ENCODE assay signal across 8 mouse cellular contexts in the genomic region with DNA sequence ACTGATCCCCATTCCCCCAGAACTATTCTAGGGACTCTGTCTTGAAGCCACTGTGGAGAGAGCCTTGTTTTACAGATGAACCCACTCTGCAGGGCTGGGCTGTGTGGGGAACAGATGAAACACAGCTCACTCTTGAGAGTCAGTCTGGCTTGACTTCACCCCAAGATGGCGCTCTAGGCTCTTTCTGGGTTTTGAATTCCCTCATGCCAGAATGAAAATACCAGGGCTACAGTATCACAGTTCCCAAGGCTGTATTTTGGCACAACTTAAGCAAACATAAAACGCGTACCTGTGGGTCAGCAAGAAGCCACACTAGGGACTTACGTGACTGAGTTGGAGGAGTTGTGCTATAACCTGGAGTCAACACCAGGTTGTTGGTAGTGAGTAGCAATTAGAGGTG. TPM values are rescaled to one million over a fixed set of nuclear protein-coding genes. Genes with fewer than 3 reads are reported as not detected.
DNase-seq lines count a peak whose midpoint lies in the region; ATAC-seq lines count a peak whose summit lies in the region.

No protein-coding gene starts in this region.

- WGBS in midbrain, embryonic 14.5 days: 38% methylated on average over 4 of the region's 4 CpGs
- WGBS in midbrain, embryonic 15.5 days: 44% methylated on average over 4 of the region's 4 CpGs

- no peaks in the 10 kb centered on the region for H3K27me3 ChIP-seq in midbrain, embryonic 14.5 days (ENCODE audit: control insufficient read depth, insufficient read depth, low read length)
- H3K27me3 ChIP-seq in midbrain, embryonic 15.5 days (replicated peaks): no peaks in the 10 kb centered on the region

- H3K36me3 ChIP-seq in midbrain, embryonic 14.5 days (ENCODE audit: control insufficient read depth, insufficient read depth, low read length): 0 out of 2 replicates have a peak, but pooled peaks cover 3% of the 10 kb centered on the region
- H3K36me3 ChIP-seq in midbrain, embryonic 15.5 days (replicated peaks): no peaks in the 10 kb centered on the region

- intact Hi-C loops in heart, postnatal 14 days (cut with DNase I): loop anchor here (1.0 to 2.0 kb wide), 2 partner anchors 65 to 74 kb away; no protein-coding TSS in a partner anchor

- no peak overlapping the region for H3K27ac ChIP-seq in midbrain, embryonic 14.5 days (replicated peaks; ENCODE audit: low read depth, low read length)
- no peak overlapping the region for H3K27ac ChIP-seq in midbrain, embryonic 15.5 days

- H3K9me3 ChIP-seq in midbrain, embryonic 14.5 days (ENCODE audit: control insufficient read depth, low read length): no peaks in the 10 kb centered on the region
- H3K9me3 ChIP-seq in midbrain, embryonic 15.5 days: no peaks in the 10 kb centered on the region

- H3K4me1 ChIP-seq in midbrain, embryonic 14.5 days (ENCODE audit: control insufficient read depth, insufficient read depth, low read length): peaks cover 6% of the 10 kb centered on the region; the same call in 1 of the 2 replicates
- no peaks in the 10 kb centered on the region for H3K4me1 ChIP-seq in midbrain, embryonic 15.5 days

- no peak for ATAC-seq in midbrain, embryonic 14.5 days (ENCODE audit: low FRiP score, low TSS enrichment)
- no peak for ATAC-seq in midbrain, embryonic 15.5 days (replicated peaks)

- H3K4me2 ChIP-seq in midbrain, embryonic 14.5 days (ENCODE audit: low read length): no peak overlapping the region
- no peak overlapping the region for H3K4me2 ChIP-seq in midbrain, embryonic 15.5 days

- 0 out of 2 replicates have a peak overlapping the region, but pooled peaks have one; percentile 12 for H3K9ac ChIP-seq in midbrain, embryonic 14.5 days (replicated peaks; ENCODE audit: low read length)
- no peak overlapping the region for H3K9ac ChIP-seq in midbrain, embryonic 15.5 days

- H3K4me3 ChIP-seq in midbrain, embryonic 14.5 days (replicated peaks; ENCODE audit: low read depth, low read length): no peak overlapping the region
- H3K4me3 ChIP-seq in midbrain, embryonic 15.5 days: no peak overlapping the region

- DNase-seq in midbrain, embryonic 14.5 days: peak; percentile 82
- peak; percentile 37 for DNase-seq in T-cell, adult 2 months (ENCODE audit: low spot score)
- peak; percentile 57 for DNase-seq in embryo, embryonic 10 days (ENCODE audit: low spot score)
- DNase-seq in heart, postnatal 14 days: peak; percentile 78 to 90
- peak; percentile 89 to 90 for DNase-seq in layer of hippocampus, postnatal 10 days (ENCODE audit: low spot score in 2 of 2)
- peak; percentile 42 to 82 for DNase-seq in lung, postnatal 4 days
- DNase-seq in thymus, postnatal 0 days (ENCODE audit: low spot score): peak; percentile 50

RNA-seq across cellular contexts. Expression of gene Khk, which starts 8.9 kb away (rescaled TPM):
- polyA plus RNA-seq in midbrain, embryonic 14.5 days (2014; fragmentation: Nextera tagmentation; extraction: Ambion mirVana): 7.0 and 7.4 TPM in 2 replicates
- 8.0 and 10.4 TPM in 2 replicates for polyA plus RNA-seq in midbrain, embryonic 15.5 days (2015; fragmentation: Nextera tagmentation; extraction: Ambion mirVana)
- total RNA-seq in heart, postnatal 14 days (2021): 10 to 100 TPM; 15.4 TPM
- total RNA-seq in layer of hippocampus, postnatal 10 days (2021): 10 to 100 TPM in 1 of 2 experiments, 1 to 10 TPM in 1; 8.0 to 12.7 TPM
- 31.7 and 32.5 TPM in 2 replicates for polyA plus RNA-seq in thymus, postnatal 0 days (2015; fragmentation: Nextera tagmentation; extraction: Ambion mirVana)

RNA-seq across cellular contexts. Expression of gene Cgref1, which starts 15.3 kb away (rescaled TPM):
- polyA plus RNA-seq in midbrain, embryonic 14.5 days (2014; fragmentation: Nextera tagmentation; extraction: Ambion mirVana): 43.0 and 55.3 TPM in 2 replicates
- 62.7 and 66.5 TPM in 2 replicates for polyA plus RNA-seq in midbrain, embryonic 15.5 days (2015; fragmentation: Nextera tagmentation; extraction: Ambion mirVana)
- under 1 TPM; 0.39 to 0.45 TPM for total RNA-seq in heart, postnatal 14 days (2021)
- 10 to 100 TPM; 39.6 to 43.0 TPM for total RNA-seq in layer of hippocampus, postnatal 10 days (2021)
- polyA plus RNA-seq in thymus, postnatal 0 days (2015; fragmentation: Nextera tagmentation; extraction: Ambion mirVana): 0.70 and 0.71 TPM in 2 replicates

RNA-seq across cellular contexts. Expression of gene Emilin1, which starts 16.9 kb away (rescaled TPM):
- 3.7 and 11.2 TPM in 2 replicates for polyA plus RNA-seq in midbrain, embryonic 14.5 days (2014; fragmentation: Nextera tagmentation; extraction: Ambion mirVana)
- 17.8 and 20.3 TPM in 2 replicates for polyA plus RNA-seq in midbrain, embryonic 15.5 days (2015; fragmentation: Nextera tagmentation; extraction: Ambion mirVana)
- total RNA-seq in heart, postnatal 14 days (2021): 10 to 100 TPM; 38.9 to 46.9 TPM
- 1 to 10 TPM; 5.7 to 6.5 TPM for total RNA-seq in layer of hippocampus, postnatal 10 days (2021)
- polyA plus RNA-seq in thymus, postnatal 0 days (2015; fragmentation: Nextera tagmentation; extraction: Ambion mirVana): 47.0 and 47.5 TPM in 2 replicates

RNA-seq across cellular contexts. Expression of gene Ost4, which starts 22.5 kb away (rescaled TPM):
- 246 and 266 TPM in 2 replicates for polyA plus RNA-seq in midbrain, embryonic 14.5 days (2014; fragmentation: Nextera tagmentation; extraction: Ambion mirVana)
- 217 and 225 TPM in 2 replicates for polyA plus RNA-seq in midbrain, embryonic 15.5 days (2015; fragmentation: Nextera tagmentation; extraction: Ambion mirVana)
- 100 to 1,000 TPM; 145 to 146 TPM for total RNA-seq in heart, postnatal 14 days (2021)
- 10 to 100 TPM; 91.7 to 98.2 TPM for total RNA-seq in layer of hippocampus, postnatal 10 days (2021)
- 396 and 461 TPM in 2 replicates for polyA plus RNA-seq in thymus, postnatal 0 days (2015; fragmentation: Nextera tagmentation; extraction: Ambion mirVana)

RNA-seq across cellular contexts. Expression of gene Preb, which starts 30.0 kb away (rescaled TPM):
- polyA plus RNA-seq in midbrain, embryonic 14.5 days (2014; fragmentation: Nextera tagmentation; extraction: Ambion mirVana): 82.6 and 94.7 TPM in 2 replicates
- 110 and 113 TPM in 2 replicates for polyA plus RNA-seq in midbrain, embryonic 15.5 days (2015; fragmentation: Nextera tagmentation; extraction: Ambion mirVana)
- total RNA-seq in heart, postnatal 14 days (2021): 10 to 100 TPM; 74.1 to 79.3 TPM
- total RNA-seq in layer of hippocampus, postnatal 10 days (2021): 100 to 1,000 TPM; 116 to 125 TPM
- polyA plus RNA-seq in thymus, postnatal 0 days (2015; fragmentation: Nextera tagmentation; extraction: Ambion mirVana): 141 and 156 TPM in 2 replicates

Comparison
In these comparisons a context has a peak if more than half of its experiments do, and no peak if none do; other contexts are left out.
1. DNase-seq: peak in every context shown above with its lines; median percentile 90 in layer of hippocampus, postnatal 10 days; 84 in heart, postnatal 14 days; 82 in midbrain, embryonic 14.5 days; 62 in lung, postnatal 4 days; 57 in embryo, embryonic 10 days; 50 in thymus, postnatal 0 days; 37 in T-cell, adult 2 months.
2. RNA of gene Cgref1, which starts 15.3 kb away (polyA plus RNA-seq): 62.7 to 66.5 TPM in midbrain, embryonic 15.5 days and 43.0 to 55.3 TPM in midbrain, embryonic 14.5 days; 0.70 to 0.71 TPM in thymus, postnatal 0 days; every median in the first group is over 10 times any median in the second.